Mouse (Mus musculus) induced T-regulatory cell, adult 2 months (primary cell): Measurements from ENCODE around the gene Rps12-ps3.

Source experiments
- DNase-seq: peaks from one replicate; pipeline ENCODE4 v3.0.0-alpha.2; 2012; ENCODE audit warnings: low read depth

Rps12-ps3 gene

DNA sequence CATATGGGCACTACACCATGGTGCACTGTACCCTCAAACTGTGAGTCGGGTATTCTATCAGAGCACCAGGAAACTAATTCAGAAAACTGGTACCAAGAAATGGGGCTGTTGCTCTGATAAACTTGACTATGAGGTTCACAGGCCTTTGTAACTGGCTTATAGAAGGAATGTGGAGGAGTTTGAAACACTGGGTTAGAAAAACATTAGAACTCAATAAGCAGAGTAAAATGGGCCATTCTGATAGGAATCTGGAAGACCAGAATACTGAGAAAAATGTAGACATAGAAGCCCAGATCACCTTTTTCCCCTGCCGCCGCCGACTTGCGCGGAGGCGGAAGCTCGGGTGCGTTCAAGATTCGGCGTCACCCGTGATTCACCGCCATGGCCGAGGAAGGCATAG, at the start of gene Rps12-ps3:
Gene Rps12-ps3, plus strand, starts transcription at position 301 of the 400 bp plus-strand sequence.
- DNase-seq, result no peak

DNA sequence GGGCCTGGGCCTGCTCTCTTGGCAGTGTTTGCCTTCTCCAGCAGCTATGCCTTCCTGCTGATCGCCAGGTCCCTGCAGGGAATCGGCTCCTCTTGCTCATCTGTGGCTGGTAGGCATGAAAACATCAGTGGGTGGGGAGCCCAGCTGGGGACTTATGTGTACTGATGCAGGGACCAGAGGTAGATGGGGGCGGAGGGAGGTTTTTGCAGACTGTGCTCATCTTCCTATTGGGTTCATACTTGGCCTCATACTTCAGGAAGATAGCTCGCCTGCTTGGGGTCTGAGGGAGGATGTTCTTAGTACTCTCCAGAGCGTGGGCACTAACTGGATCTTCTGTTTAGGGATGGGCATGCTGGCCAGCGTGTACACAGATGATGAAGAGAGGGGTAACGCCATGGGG, 48.9 kb upstream of the Rps12-ps3 start:
- no peak for DNase-seq

DNA sequence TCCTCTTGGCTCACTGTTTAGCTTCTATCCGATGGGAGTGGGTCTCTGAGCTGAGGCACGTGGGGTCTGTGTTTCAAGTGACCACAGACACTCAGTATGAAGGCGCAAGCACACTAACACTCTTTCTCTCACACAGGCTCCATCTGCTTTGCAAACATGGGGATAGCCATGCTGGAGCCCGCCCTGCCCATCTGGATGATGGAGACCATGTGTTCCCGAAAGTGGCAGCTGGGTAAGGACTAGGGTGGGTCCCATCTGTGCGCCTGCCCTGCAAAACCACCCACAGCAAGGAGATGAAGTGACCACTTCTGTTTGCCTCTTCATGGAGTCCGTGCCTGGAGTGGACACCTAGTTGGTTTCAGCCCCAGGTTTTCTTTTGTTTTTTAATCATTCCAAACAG, 45.7 kb upstream of the Rps12-ps3 start:
- no peak for DNase-seq

DNA sequence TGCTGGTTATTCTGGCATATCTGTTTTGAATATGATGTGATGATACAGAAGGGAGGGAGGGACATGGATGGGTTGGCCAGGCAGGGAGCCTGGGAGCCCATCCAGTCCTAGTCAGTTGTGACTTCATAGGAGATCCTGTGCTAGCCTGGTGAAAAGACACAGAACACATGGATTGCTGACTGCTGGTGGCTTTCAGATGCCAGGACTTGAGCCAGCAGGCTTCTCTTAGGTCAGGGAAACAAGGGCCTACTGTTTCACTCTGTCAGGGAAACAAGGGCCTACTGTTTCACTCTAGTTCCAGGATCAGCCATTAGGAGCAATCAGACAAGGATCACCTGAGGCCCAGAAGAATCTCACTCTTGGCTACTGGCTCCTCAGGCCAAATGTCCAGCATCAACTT, 41.2 kb upstream of the Rps12-ps3 start:
- no peak for DNase-seq

DNA sequence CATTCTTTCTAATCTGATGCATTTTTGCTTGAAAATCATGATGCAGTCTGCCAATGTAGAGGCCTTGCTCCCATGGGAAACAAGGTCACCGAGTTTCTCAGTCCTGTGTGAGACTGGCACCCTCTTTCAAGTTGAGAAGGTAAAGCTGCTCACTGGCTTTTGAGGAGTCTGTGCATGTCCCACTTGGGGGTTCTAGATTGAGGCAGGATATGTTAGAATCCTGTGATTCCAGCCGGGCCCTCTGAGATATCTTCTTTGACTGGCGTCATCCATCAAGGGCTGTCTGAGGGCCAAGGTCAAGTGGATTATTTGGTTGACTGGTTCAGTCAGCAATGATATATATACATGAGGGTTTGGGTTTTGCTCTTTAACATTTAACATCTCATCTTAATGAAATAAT, 40.1 kb upstream of the Rps12-ps3 start:
- DNase-seq, result no peak

DNA sequence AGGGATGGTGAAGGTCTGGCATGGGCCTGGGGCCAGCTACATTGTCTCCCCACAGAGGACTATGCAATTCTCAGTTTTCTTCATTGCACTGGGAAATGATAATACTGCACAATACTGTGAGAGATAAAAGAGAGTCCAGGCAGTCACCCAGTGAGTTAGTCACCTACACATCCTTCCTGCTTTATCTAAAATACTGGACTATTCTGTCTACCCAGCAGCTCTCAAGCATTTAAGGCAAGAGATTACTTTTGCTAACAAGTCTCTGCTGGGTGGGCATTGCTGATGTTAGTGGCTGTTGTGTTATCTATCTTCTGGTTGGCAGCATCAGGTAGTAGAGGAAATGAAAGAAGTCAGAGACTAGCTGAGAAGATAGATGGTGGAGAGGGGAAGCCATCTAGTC, 33.0 kb upstream of the Rps12-ps3 start:
- no peak for DNase-seq

DNA sequence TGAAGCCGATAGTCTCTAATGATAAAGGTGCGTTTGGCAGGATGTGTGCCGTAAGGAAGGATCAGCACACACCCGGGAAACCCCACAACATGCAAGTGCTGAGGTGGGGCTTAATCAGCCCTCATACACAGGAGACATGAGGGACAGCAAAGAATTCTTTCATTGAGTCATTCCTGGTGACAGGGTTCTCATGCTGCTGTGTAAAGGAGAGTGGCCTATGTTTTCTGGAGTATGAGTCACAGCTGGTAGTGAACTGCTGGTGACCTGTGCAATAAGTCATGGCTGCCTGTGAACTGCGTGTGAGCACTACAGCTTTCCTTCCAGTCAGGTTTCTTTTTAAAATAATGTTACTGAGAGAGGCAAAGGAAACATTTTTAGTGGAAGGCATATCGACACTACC, 32.3 kb upstream of the Rps12-ps3 start:
- DNase-seq, result no peak

DNA sequence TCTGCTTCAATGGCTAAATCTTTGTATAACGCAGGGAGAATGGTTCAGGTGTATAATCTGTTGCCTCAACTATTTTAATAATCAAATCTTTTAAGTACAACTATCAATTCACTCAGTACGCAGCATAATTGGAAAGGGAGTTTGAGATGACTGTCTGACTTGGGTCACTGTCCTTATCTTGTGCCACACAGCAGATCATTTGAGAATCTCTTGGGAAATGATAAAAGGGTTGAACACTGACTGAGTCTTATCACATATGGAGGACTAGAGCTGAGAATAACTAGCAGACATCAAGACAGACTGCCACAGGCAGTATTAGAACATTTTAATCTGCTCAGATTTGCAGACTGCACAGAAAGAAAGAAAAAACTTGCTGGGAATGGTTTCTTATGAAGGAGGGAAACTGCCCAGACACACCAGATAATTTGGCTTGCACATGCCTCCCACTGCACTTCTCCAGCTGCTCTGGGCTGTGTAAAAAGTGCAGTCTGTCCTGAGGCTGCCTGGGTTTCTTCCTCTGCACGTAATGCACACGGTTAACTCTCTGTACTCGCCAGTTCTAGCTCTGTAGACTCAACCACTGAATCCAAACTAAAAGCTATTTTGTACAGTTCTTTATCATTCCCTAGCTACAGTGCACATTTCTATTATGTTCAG, 29.8 kb upstream of the Rps12-ps3 start:
- no peak for DNase-seq

DNA sequence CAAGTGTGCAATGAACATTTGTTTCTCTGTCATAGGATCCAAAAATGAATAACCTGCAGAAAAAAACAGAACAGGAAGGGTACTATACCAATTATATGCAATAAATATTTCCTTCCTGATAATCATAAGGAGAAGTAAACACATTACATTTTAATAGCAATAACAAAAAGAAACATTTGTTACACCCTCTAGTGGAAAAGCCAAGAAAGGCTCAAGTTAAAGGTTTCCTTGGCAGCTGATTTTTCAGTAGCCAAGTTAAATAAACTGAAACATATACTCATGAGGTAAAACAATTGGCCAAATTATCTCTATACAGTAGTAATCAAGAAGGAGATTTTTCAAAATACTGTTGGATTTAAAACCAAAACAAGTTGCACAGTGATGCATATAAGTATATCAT, 6.8 kb upstream of the Rps12-ps3 start:
- DNase-seq, result no peak

DNA sequence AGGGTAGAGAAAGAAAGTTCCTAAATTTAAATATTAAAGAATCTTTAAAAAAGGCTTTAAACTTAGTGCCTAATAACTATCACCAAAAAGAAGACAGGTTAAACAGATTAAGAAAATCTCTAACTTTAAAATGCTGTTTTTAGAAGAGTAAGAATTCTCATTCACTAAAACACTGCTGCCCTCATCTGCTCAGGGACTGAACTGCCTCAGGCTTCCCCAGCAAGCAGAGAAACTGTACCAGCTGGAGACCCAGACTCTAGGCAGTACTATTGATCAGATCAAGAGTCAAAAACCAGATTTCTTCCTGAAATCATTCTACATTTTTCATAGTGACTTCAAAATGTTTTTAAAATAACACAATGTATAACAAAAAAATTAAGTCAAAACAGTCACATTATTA, 5.5 kb upstream of the Rps12-ps3 start:
- peak; percentile 18 for DNase-seq

DNA sequence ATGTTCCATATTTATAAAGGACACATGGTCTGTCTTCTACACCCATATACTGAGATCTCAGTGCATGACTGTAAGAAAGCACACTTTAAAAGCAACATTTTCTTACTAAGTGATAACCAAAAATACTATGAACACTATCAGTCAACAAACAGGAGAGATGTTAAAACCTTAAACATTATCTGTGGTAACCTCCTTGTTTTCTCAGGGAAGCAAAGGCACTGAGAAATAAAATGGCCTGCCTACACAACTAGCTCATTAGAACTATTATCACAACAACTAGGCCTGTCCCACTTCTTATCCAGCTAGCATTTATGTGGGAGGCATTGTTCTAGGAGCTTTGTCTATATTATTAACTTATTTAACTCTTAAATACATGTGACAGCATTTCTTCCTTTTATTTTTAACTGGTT, 8.7 kb downstream of the Rps12-ps3 start:
- DNase-seq, result no peak

DNA sequence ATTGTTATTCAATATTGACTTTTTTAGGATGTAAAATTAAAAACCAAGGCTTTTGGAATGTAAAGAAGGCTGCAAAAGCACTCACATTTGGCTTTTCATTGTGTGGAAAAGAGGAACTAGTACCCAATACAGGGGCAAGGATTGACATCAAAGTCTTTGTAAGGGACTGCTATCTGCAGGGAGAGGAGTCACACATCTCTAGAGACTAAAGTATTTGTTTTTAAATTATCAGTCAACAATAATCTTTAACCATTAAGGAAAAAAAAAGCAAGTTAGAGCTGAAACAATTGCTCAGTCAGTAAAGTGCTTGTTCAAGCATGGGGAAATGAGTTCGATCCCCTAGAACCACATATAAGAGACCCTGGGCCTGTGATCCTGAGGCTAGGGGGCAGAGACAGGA, 14.6 kb downstream of the Rps12-ps3 start:
- DNase-seq, result no peak

DNA sequence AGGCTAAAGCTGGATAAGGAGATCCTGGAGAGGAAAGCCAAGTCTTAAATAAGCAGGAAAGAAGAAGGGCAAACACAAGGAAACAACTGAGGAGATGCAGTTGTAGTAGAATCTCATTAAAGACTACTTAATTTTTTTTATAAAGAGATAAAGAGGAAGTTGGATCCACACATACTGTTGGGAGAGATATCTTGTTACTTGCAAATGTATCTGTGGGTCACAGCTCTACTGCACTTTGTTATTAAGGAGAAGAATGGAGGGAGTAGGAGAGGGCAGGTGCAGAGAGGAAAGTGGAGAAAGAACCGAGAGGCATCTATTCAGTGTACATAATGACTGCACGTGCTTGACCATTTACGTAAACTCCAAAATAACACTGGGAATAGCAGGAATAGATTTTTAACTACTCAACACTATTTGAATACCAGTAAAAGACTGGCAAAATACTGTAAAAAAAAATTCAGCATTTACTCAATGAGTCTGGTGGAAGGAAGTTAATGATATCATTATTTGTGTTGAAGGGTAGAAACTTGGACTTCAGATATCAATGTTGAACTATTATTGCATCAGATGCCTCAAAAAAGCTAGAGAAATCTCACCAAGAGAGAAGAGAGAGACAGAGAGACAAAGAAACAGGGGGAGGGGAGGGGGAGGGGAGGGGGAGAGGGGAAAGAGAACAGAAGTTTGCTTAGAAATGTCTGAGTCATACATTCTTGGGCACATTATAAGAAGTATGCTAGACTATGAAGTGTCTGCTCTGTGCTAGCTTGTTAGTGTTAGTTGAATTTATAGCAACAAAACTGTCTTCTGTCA, 16.0 kb downstream of the Rps12-ps3 start:
- no peak for DNase-seq

DNA sequence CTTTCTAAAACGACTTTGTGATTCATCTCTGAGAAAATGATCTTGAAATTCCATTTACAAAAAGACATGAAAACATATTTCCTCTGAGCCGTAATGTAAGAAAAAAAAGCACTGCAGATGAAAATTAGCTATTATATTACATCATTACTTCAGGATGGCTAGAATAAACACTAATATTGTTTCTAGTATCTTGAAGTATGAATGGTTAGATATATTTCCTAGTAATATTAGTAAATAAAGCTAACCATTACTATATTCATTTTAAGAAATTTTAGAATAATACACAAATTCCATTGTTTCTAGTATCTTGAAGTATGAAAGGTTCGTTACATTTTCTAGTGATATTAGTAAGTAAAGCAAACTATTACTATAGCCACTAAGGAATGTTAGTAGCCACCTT, 17.8 kb downstream of the Rps12-ps3 start:
- DNase-seq, result no peak

DNA sequence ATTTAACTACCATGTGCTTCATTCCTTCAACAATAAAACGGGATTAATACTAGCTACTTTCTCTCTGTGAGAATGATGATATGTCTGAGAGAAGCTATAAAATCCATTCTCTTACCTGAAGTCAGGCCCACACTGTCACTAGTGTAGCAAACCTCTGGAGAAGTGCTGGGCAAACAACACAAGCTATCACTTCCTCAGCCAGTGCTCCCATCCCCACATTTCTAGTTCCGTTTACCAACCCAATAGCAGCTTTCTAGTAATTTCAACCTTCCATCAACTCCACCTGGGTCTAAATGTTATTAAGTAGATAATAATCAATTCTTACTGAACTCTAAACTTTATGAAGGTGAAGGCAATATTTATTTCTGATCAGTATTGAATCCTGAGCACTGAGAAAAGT, 20.9 kb downstream of the Rps12-ps3 start:
- DNase-seq, result peak; percentile 29

DNA sequence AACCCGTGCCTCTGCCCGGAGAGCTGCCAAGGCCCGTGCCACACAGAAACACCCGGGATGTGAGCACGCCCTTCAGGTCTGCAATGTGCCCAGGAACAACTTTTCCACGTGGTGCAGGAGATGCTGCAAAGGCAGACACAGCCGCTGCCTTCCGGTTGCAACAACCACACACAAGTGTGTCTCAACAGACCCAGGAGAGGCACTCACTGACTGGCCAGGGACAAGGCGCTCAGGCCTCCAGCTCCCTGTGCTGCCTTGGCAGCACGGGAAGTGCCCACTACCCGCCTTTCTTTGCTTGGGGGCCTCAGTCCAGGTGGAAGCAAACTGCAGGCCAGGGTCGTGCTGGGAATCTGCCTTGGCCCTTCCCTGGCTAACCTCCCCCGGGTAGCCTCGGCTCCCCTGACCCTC, 22.2 kb downstream of the Rps12-ps3 start:
- DNase-seq, result peak; percentile 66

DNA sequence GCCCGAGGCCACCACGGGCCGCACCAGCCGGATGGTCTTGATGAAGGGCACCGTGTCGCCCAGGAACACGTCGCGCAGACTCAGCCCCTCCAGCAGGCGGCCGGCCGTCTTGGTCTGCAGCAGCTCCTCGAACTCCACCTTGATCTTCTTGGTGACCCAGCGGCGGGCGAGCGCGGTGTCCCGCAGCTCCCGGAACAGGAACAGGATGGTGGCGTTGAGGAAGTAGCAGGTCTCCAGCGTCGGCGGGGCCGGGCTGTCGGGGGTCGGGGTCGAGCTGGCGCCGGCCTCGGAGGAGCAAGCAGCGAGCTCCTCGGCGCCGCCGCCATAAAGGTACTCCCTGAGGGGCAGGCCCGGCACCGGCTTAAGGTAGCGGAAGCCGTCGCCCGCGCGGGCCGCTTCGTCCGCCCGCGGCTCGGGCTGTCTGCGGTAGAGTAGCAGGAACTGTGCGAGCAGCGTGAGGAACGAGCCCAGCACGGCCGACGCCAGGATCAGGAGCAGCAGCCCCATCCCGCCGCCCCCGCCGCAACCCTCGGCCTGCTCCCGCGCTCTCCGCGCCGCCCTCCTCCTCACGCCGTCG, 23.1 kb downstream of the Rps12-ps3 start:
- DNase-seq, result peak; percentile 78

DNA sequence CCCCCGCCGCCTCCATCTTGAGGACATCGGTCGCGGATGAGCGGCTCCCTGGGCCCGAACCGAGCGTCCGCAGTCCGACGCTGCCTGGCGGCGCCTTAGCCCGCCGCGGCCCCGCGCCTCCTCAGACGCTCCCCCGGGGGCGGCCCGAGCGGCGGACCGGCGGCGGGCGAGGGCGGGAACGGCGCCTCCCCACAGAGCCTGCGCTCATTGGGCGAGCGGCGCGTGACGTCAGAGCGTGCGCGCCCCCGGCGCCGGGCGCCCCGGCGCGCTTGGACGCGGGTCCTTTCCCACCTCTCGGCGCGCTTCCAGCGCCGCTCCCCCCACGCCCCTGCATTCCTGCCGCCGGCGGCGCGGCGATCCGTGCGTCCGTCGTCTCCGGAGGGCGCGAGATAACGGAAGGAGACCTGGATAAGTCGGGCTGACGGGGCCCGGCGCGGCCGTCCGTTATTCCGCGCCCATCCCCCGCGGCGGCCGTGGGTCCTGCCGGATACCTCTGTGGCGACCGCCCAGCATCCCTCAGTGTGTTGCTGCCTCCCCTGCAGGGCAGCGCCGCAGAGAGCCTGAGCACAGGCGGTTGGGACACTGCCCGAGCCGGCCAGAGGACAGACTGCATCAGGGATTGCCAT, 23.7 kb downstream of the Rps12-ps3 start, which contains the start of gene Pdzd8:
Gene Pdzd8, minus strand, starts transcription at position 123 of the 626 bp plus-strand sequence.
- DNase-seq, result peak; percentile 92

DNA sequence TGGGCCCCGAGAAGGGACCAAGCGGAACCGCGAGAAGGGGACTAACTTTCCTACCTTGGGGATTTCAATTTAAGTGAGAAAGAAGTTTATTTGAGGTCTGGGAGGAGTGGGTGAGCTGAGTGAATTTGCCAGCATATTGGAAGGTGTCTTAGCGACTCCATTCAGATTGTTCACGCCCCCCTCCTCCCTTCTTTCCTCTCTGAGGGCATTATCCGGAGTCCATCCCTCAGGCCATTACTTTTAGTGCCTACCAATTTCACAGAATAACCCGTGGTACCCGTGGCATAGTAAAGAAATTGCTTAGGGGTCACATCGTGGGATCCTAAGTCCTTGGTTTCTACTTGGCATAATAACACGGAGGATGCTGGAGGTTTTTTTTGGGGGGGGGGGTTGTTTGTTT, 24.2 kb downstream of the Rps12-ps3 start:
- DNase-seq, result no peak

DNA sequence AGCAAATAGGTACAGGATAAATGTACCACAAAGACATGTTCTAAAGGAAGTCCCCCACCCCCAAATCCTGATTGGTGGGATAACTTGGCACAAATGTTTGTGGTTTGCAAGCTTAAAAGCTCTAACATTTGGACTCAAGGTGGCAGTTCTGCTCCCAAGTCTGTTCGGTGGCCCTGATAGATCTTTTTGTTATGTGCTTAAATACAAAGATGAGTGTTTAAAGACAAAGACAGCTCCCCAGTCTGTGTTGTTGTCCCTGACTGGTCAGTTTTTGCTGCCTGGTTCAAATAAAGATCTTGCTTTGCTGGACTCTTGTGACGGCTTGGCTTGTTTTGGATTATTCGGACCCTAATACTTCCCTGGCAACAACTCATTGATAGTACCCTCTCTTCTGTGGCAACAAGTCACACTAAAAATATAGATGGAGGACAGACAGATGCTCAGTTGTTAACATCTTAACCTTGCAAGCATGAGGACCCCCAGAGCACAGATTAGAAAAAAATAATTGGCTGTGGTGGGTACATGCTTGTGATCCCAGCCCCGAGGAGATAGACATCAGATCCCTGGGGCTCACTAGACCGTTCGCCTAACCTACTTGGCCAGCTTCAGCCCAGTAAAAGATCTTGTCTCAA, 27.4 kb downstream of the Rps12-ps3 start:
- no peak for DNase-seq

DNA sequence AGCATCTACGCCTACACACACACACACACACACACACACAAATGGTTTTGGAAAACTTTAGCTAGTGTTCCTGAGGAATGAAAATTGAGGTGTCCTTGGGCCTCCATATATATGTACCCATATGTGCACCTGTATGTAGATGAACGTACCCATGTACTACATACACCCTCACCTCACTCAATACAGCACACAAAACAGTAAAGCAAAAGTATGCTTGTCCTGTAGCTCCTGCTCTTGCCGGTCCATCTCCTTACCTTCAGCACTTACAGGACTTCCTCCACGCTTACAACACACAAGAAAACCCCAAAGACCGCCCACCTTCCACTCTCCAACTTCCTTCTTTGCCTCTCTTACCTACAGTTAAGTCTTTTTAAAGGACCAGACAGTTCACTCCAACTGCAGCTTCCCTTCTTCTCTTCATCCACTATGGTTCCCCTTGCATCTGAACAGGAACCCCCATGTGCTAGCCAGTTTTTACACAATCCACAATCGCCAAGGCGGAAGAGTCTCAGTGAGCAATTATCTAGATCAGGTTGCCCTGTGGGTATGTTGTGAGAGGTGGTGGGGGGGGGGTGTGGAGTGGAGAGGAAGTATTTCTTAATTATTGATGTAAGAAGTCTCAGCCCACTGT, 28.3 kb downstream of the Rps12-ps3 start:
- no peak for DNase-seq
